Mouse (Mus musculus): Measurements from ENCODE around the gene Bmp8b. TPM values are rescaled to one million over a fixed set of nuclear protein-coding genes. Genes with fewer than 3 reads are reported as not detected.
A peak's percentile ranks its signal among the peaks of the same experiment; 100 is the strongest.
"Not testable (repeated sequence)": the region's sequence is repeated elsewhere in the genome, so short reads cannot be mapped to it uniquely, and the experiment has no call there.

Gene Bmp8b
- total and polyA plus RNA-seq, 2 experiments from 2014 or later, result 0.40 to 0.62 TPM

DNA sequence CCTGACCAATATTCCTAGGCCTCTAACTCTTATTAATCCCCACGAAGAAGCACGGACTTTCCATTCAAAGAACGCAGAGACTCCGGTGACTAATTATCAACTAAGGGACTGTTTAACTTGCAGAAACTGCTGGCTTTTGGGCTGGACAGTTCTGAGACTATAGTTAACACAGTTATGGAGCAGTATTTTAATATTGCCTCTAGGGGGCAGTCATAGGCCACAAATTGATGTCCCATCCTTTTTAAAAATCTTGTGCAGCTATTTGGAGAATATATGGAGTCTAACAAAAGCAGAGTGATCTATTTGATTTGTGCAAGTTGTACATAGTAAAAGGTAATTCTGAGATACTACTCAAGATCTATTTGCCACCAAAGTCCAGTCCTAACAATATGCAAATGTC, 50.0 kb downstream of the Bmp8b start:
- Histone ChIP-seq H3K4me1 (ENCODE audit: insufficient read depth) (no peaks in the 10 kb centered on the region), H3K36me3 (ENCODE audit: insufficient read depth) (no peaks in the 10 kb centered on the region), H3K4me2 (ENCODE audit: low read depth) (no peak overlapping the region), H3K4me3 (ENCODE audit: low read depth, low read length) (no peak overlapping the region), H3K9ac (no peak overlapping the region), H3K27ac (ENCODE audit: low read depth, low read length) (no peak overlapping the region), H3K27me3 (ENCODE audit: insufficient read depth, low read length) (no peaks in the 10 kb centered on the region; the same call in 1 of the 2 replicates), H3K9me3 (ENCODE audit: low read length) (no peaks in the 10 kb centered on the region)
- ATAC-seq, result peak; percentile 71; the same call in 1 of the 2 replicates
- 29% methylated on average over 4 of the region's 4 CpGs for WGBS
- TF ChIP-seq CTCF (IDR thresholded peaks at IDR 0.05; ENCODE audit: low read depth), result peak; percentile 72
- peak; percentile 80 for DNase-seq

DNA sequence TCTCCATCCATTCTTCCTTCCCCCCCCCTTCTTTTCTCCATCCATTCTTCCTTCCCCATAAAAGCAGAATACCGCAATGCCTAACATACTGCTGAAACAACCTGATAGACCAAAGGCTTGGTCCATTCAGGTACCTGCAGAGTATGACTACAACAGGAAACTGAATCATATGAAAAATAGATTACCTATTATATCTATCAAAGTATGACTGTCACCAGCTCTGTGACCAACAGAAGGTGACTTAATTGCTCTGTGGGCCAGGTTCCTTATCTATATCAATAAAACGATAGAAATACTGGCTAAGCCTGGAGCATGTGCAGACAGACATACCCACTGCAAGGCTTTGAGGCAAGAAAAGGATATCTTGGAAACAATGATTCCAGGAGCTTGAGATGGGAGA, 50.5 kb downstream of the Bmp8b start:
- Histone ChIP-seq H3K36me3 (ENCODE audit: insufficient read depth) (no peaks in the 10 kb centered on the region), H3K9me3 (ENCODE audit: low read length) (no peaks in the 10 kb centered on the region), H3K4me2 (ENCODE audit: low read depth) (no peak overlapping the region), H3K27me3 (ENCODE audit: insufficient read depth, low read length) (no peaks in the 10 kb centered on the region; the same call in 1 of the 2 replicates), H3K4me3 (ENCODE audit: low read depth, low read length) (no peak overlapping the region), H3K27ac (ENCODE audit: low read depth, low read length) (no peak overlapping the region), H3K4me1 (ENCODE audit: insufficient read depth) (no peaks in the 10 kb centered on the region), H3K9ac (no peak overlapping the region)
- no peak for TF ChIP-seq CTCF (IDR thresholded peaks at IDR 0.05; ENCODE audit: low read depth)
- ATAC-seq (peak; percentile 12; the same call in 1 of the 2 replicates), DNase-seq (no peak)
- 73% methylated on average over 2 of the region's 2 CpGs for WGBS

DNA sequence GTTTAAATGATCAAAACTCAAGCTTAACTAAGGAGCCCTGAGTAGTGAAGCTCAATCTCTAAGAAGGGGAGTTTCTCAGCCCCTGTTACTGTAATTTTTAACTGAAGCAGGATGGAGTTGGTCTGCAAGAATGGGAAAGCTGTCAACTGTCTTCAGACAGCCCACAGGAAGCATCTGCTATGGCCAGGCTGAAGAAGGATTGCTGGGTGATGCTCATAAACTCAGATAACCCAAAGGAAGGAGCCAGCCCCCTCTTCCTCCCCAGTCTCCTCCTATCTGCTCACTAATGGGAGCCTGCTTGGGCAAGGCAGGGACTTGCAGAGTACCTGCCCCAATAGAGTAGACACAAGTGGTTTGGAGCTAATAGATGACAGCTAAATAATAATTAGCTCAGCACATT, 50.9 kb downstream of the Bmp8b start:
- Histone ChIP-seq H3K27me3 (ENCODE audit: insufficient read depth, low read length) (no peaks in the 10 kb centered on the region; the same call in 1 of the 2 replicates), H3K4me1 (ENCODE audit: insufficient read depth) (no peaks in the 10 kb centered on the region), H3K27ac (ENCODE audit: low read depth, low read length) (no peak overlapping the region), H3K9me3 (ENCODE audit: low read length) (no peaks in the 10 kb centered on the region), H3K4me3 (ENCODE audit: low read depth, low read length) (no peak overlapping the region), H3K36me3 (ENCODE audit: insufficient read depth) (no peaks in the 10 kb centered on the region), H3K9ac (no peak overlapping the region), H3K4me2 (ENCODE audit: low read depth) (no peak overlapping the region)
- DNase-seq, result no peak
- TF ChIP-seq CTCF (IDR thresholded peaks at IDR 0.05; ENCODE audit: low read depth), result no peak
- no peak for ATAC-seq

DNA sequence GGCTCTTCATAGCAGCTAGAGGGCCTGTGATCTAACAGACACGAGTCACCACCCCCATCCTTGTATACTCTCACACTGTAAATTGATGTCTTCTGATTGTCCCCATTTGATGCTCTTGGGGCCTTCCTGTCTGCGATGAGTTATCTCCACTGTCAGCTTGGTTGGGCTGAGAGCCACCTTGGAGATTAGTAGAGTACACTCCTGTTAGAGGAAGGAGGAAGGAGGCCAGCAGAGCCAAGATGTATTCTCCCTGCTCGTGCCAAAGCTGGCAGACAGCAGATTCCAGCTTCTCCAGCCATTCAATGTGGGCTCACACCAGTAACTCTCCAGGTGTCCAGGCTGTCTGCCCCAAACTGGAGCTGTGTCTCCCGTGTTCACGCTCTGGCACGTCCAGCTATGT, 55.6 kb downstream of the Bmp8b start:
- no peak for TF ChIP-seq CTCF (IDR thresholded peaks at IDR 0.05; ENCODE audit: low read depth)
- DNase-seq (no peak), ATAC-seq (no peak)

DNA sequence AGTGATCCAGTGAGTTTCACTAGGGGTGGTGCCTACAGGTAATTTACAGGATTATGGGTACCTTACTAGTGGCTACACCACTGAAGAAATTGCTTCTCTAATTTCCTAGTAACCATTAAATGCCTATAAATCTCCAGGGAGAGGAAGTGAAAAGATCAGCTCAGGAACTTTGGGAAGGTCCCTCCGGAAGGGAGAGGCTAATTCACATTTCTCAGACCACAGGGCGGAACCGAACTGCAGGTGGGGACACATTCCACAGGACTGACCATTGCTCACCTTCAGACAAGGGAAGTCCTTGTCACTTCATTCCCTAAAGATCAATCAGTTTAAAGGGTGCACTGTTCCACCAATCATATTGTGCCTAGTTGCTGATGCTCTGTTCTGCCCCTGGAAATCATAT, 56.3 kb downstream of the Bmp8b start:
- H3K27me3 ChIP-seq (ENCODE audit: insufficient read depth, low read length); DNase-seq; ATAC-seq; H3K9ac ChIP-seq; H3K9me3 ChIP-seq (ENCODE audit: low read length); H3K4me2 ChIP-seq (ENCODE audit: low read depth); H3K4me3 ChIP-seq (ENCODE audit: low read depth, low read length); H3K27ac ChIP-seq (ENCODE audit: low read depth, low read length); H3K36me3 ChIP-seq (ENCODE audit: insufficient read depth); H3K4me1 ChIP-seq (ENCODE audit: insufficient read depth): not testable (repeated sequence)
- 97% methylated on average over 3 of the region's 3 CpGs for WGBS

More for the DNA sequence above, 55.6 kb downstream of the Bmp8b start:
- H3K9me3 ChIP-seq (ENCODE audit: low read length), result no peaks in the 10 kb centered on the region
- H3K27ac ChIP-seq (ENCODE audit: low read depth, low read length), result no peak overlapping the region
- no peaks in the 10 kb centered on the region for H3K4me1 ChIP-seq (ENCODE audit: insufficient read depth)
- H3K27me3 ChIP-seq (ENCODE audit: insufficient read depth, low read length), result no peaks in the 10 kb centered on the region
- 80% methylated on average over 6 of the region's 6 CpGs for WGBS
- H3K9ac ChIP-seq, result no peak overlapping the region
- no peak overlapping the region for H3K4me2 ChIP-seq (ENCODE audit: low read depth)
- H3K36me3 ChIP-seq (ENCODE audit: insufficient read depth), result no peaks in the 10 kb centered on the region
- no peak overlapping the region for H3K4me3 ChIP-seq (ENCODE audit: low read depth, low read length)

DNA sequence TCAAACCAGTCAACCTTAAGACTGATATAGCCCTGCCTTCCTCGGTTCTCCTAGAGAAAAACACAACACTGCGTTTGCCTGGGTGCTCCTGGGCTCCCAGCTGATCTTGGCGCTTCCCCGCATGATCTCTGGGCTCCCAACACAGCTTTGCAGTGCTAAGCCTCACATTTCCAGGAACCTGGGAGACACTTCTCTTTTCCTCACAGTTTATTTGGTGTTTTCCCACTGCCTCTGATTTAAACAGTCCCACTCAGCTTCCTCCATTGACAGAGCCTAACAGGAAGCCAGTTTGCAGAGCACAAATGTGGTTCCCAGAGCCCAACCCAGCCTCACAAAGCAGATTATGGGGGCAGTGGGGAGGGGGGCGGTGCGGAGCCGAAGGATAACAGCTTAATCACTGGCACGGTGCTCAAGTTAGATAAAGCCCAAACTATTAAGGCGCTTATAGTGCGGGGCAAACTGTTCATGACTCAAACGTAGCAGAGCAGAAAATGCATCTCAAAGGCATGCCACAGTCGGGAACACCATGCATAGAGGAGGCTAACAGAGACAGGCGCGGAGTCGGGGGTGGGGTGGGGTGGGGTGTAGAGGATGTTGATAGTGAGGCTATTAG, 57.4 kb downstream of the Bmp8b start:
- TF ChIP-seq CTCF (IDR thresholded peaks at IDR 0.05; ENCODE audit: low read depth), result no peak

DNA sequence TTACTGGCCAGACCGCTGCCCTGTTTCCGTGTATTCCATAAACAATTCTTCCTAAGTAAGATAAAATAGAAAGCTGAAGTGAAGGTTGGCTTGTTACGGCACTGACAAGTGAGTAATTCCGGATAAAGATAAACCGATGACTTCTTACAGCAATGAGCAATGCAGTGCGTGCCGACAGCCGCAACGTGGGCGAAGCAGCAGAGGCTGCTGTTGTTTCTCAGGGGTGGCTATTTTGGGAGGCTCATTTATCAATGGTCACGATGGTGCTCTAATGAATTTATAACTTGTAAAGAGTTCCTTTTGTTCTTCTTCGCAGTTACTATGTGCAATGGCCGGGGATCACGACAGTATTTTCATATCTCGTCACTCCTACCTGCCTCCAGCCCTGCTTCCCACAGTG, 59.2 kb downstream of the Bmp8b start:
- WGBS, result 92% methylated on average over 15 of the region's 15 CpGs
- Histone ChIP-seq H3K27me3 (ENCODE audit: insufficient read depth, low read length) (no peaks in the 10 kb centered on the region), H3K9me3 (ENCODE audit: low read length) (no peaks in the 10 kb centered on the region), H3K4me3 (ENCODE audit: low read depth, low read length) (no peak overlapping the region), H3K4me1 (ENCODE audit: insufficient read depth) (no peaks in the 10 kb centered on the region), H3K9ac (no peak overlapping the region), H3K4me2 (ENCODE audit: low read depth) (no peak overlapping the region), H3K27ac (ENCODE audit: low read depth, low read length) (no peak overlapping the region), H3K36me3 (ENCODE audit: insufficient read depth) (no peaks in the 10 kb centered on the region)
- TF ChIP-seq CTCF (IDR thresholded peaks at IDR 0.05; ENCODE audit: low read depth), result no peak
- ATAC-seq (no peak), DNase-seq (no peak)

More for the DNA sequence above, 57.4 kb downstream of the Bmp8b start:
- Histone ChIP-seq H3K4me1 (ENCODE audit: insufficient read depth) (no peaks in the 10 kb centered on the region), H3K4me2 (ENCODE audit: low read depth) (peak overlapping the region; percentile 39), H3K27ac (ENCODE audit: low read depth, low read length) (no peak overlapping the region), H3K27me3 (ENCODE audit: insufficient read depth, low read length) (no peaks in the 10 kb centered on the region), H3K4me3 (ENCODE audit: low read depth, low read length) (no peak overlapping the region; the same call in 1 of the 2 replicates), H3K36me3 (ENCODE audit: insufficient read depth) (no peaks in the 10 kb centered on the region), H3K9me3 (ENCODE audit: low read length) (no peaks in the 10 kb centered on the region), H3K9ac (no peak overlapping the region)
- DNase-seq (peak; percentile 2), ATAC-seq (peak; percentile 23)
- 8% methylated on average over 15 of the region's 15 CpGs for WGBS

All from forebrain, postnatal 0 days (tissue).